Mouse (Mus musculus) kidney, embryonic 16.5 days (tissue): ENCODE measurements around the gene Frmpd2. TPM values are rescaled to one million over a fixed set of nuclear protein-coding genes. Genes with fewer than 3 reads are reported as not detected.
"Not testable (repeated sequence)": the region's sequence is repeated elsewhere in the genome, so short reads cannot be mapped to it uniquely, and the experiment has no call there.

ENCODE experiments used
- ATAC-seq: fragments of 200-750 bp; cut with Nextera tagmentation; 2 replicates; pipeline ENCODE4 v1.8.0; 2017; ENCODE audit warnings: moderate TSS enrichment; ENCODE audit not compliant: low FRiP score, low TSS enrichment
- H3K27ac ChIP-seq: fragments of 300-500 bp; sonication (generic); 2 replicates; pipeline ENCODE4 v1.5.1; 2014; ENCODE audit warnings: low read length
- H3K27me3 ChIP-seq: fragments of 300-500 bp; sonication (generic); 2 replicates; pipeline ENCODE4 v1.6.1; 2014; ENCODE audit warnings: low read length, control low read depth, mixed read lengths; ENCODE audit not compliant: insufficient read depth
- H3K36me3 ChIP-seq: fragments of 300-500 bp; sonication (generic); 2 replicates; pipeline ENCODE4 v1.6.1; 2014; ENCODE audit warnings: low read length, control low read depth, mixed read lengths; ENCODE audit not compliant: insufficient read depth
- H3K4me1 ChIP-seq: fragments of 300-500 bp; sonication (generic); 2 replicates; pipeline ENCODE4 v1.6.1; 2014; ENCODE audit warnings: low read length, control low read depth, mixed read lengths; ENCODE audit not compliant: insufficient read depth
- H3K4me2 ChIP-seq: fragments of 300-500 bp; sonication (generic); replicated peaks from 2 replicates; pipeline ENCODE4 v1.6.1; 2014; ENCODE audit warnings: low read depth, low read length
- H3K4me3 ChIP-seq: fragments of 300-500 bp; sonication (generic); 2 replicates; pipeline ENCODE4 v1.5.1; 2014; ENCODE audit warnings: mild to moderate bottlenecking, low read length
- H3K9ac ChIP-seq: fragments of 300-500 bp; sonication (generic); replicated peaks from 2 replicates; pipeline ENCODE4 v1.6.1; 2014; ENCODE audit warnings: low read length
- H3K9me3 ChIP-seq: fragments of 300-500 bp; sonication (generic); 2 replicates; pipeline ENCODE4 v1.6.1; 2016; ENCODE audit warnings: low read length, control low read depth
- WGBS: fragments of 180-500 bp; shearing (Covaris S2); extraction: QIAGEN DNeasy Blood & Tissue Kit; methylation state at CpG from one replicate; pipeline ENCODE4 v1.1.7; 2014; 5-methylcytosine and 5-hydroxymethylcytosine counted together
- polyA plus RNA-seq: library from polyadenylated mRNA; unstranded; fragments of >200 nt; fragmentation: Nextera tagmentation; extraction: Ambion mirVana; gene quantifications from 2 replicates; pipeline ENCODE4 v1.2.1, GENCODE M21; 2015

Gene Frmpd2
- polyA plus RNA-seq, result 0.02 and 0.06 TPM in 2 replicates

DNA sequence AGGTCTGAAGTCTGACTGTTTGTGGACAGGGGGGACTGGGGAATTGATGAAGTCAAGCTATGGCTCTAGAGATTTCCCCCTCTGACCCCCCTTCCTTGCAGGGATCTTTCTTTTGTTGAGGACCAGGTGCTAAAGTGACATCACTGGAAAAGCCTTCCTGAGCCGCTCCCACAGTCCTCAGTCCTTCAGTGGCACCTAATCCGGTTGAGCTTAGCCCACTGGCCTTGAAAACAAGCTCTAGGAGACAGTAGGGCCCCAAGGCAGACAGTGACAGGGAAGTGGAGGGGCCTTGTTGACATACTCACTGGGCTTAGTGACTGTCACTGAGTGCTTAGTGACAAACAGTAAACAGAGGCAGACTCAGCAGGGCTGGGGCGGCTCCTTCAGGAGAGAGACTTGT, at the start of gene Frmpd2:
Frmpd2 (plus strand) TSS at position 366 of the 400 bp plus-strand sequence.
- H3K4me3 ChIP-seq, result no peak within 1 kb of the TSS
- no peak for ATAC-seq
- WGBS, result 58% methylated on average over 3 of the region's 3 CpGs
- H3K4me1 ChIP-seq, result peaks cover 5% of the 10 kb centered on the region; the same call in 1 of the 2 replicates
- H3K27ac ChIP-seq, result no peak within 1 kb of the TSS
- no peaks in the 10 kb centered on the region for H3K9me3 ChIP-seq
- H3K9ac ChIP-seq, result no peak within 1 kb of the TSS
- no peak within 1 kb of the TSS for H3K4me2 ChIP-seq
- no peaks in the 10 kb centered on the region for H3K36me3 ChIP-seq
- no peaks in the 10 kb centered on the region for H3K27me3 ChIP-seq

DNA sequence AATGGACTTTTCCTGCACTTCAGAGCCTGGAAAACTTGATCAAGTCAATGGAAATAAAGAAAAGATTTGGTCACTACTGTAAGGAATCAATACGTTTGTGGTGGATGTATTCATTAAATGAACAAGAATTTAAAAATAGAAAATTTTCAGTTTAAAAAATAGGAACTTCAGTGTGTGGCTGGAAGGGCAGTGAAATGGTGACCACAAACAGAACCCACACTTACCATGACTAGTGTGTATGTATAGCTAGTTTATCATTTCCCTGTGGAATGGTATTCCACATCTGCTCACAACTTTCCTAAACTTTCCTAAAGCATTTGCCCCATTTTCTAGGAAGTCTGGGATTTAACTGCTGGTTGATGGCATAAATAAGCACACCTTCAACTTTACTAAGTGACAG, 48.5 kb upstream of the Frmpd2 start:
- H3K27me3 ChIP-seq, result no peaks in the 10 kb centered on the region
- H3K9ac ChIP-seq, result no peak overlapping the region
- H3K27ac ChIP-seq, result no peak overlapping the region
- ATAC-seq, result no peak
- H3K4me1 ChIP-seq, result no peaks in the 10 kb centered on the region
- peaks cover 6% of the 10 kb centered on the region; the same call in 1 of the 2 replicates for H3K9me3 ChIP-seq
- H3K36me3 ChIP-seq, result no peaks in the 10 kb centered on the region
- 82% methylated on average over 1 of the region's 1 CpGs for WGBS
- no peak overlapping the region for H3K4me3 ChIP-seq
- H3K4me2 ChIP-seq, result no peak overlapping the region

GRCm38 (mm10) chr14:33424124-33424523, 47.4 kb upstream of the Frmpd2 start:
- Histone ChIP-seq H3K4me1 (no peaks in the 10 kb centered on the region), H3K27me3 (no peaks in the 10 kb centered on the region), H3K27ac (no peak overlapping the region), H3K9me3 (peaks cover 6% of the 10 kb centered on the region; the same call in 1 of the 2 replicates), H3K36me3 (no peaks in the 10 kb centered on the region), H3K9ac (no peak overlapping the region), H3K4me2 (no peak overlapping the region), H3K4me3 (no peak overlapping the region)
- no peak for ATAC-seq

GRCm38 (mm10) chr14:33432485-33432884, 39.0 kb upstream of the Frmpd2 start:
- H3K9ac ChIP-seq, ATAC-seq, H3K4me1 ChIP-seq, H3K27ac ChIP-seq, H3K4me2 ChIP-seq, H3K27me3 ChIP-seq, H3K4me3 ChIP-seq: not testable (repeated sequence)
- H3K36me3 ChIP-seq, result peaks cover 14% of the 10 kb centered on the region
- peaks cover 16% of the 10 kb centered on the region for H3K9me3 ChIP-seq
- WGBS, result 91% methylated on average over 4 of the region's 4 CpGs

GRCm38 (mm10) chr14:33443780-33444179, 27.7 kb upstream of the Frmpd2 start:
- no peak overlapping the region for H3K27ac ChIP-seq
- no peak for ATAC-seq
- H3K4me1 ChIP-seq, result peaks cover 17% of the 10 kb centered on the region
- H3K27me3 ChIP-seq, result 0 out of 2 replicates have a peak, but pooled peaks cover under 1% of the 10 kb centered on the region
- no peaks in the 10 kb centered on the region for H3K36me3 ChIP-seq
- no peak overlapping the region for H3K9ac ChIP-seq
- no peaks in the 10 kb centered on the region for H3K9me3 ChIP-seq
- 74% methylated on average over 2 of the region's 2 CpGs for WGBS
- H3K4me3 ChIP-seq, result no peak overlapping the region
- no peak overlapping the region for H3K4me2 ChIP-seq

DNA sequence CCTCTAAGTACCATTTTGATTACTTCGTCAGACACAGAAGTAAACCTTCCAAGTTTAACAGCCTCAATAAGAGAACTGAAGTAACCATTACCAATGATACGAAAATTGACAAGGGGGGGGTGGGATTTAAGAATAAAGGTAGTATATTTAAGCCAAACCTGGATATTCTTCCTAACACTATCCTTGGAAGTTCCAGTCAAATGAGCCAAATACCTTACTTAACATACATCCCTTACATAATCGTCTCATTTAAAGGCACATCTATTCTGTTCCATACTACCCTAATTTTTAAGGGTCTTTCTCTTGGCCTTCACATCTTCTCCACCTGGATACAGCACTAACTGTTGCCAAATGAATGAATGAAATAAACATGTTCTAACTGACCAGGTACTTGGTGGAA, 25.5 kb upstream of the Frmpd2 start:
- 31% methylated on average over 3 of the region's 3 CpGs for WGBS
- no peaks in the 10 kb centered on the region for H3K9me3 ChIP-seq

GRCm38 (mm10) chr14:33446561-33447023, 24.9 kb upstream of the Frmpd2 start:
- H3K36me3 ChIP-seq, result no peaks in the 10 kb centered on the region
- 0 out of 2 replicates have a peak, but pooled peaks cover 5% of the 10 kb centered on the region for H3K27me3 ChIP-seq
- peak; percentile 60 for ATAC-seq
- under 1% methylated on average over 65 of the region's 72 CpGs for WGBS
- H3K4me1 ChIP-seq, result peaks cover 17% of the 10 kb centered on the region
- peak overlapping the region; percentile 95 for H3K4me3 ChIP-seq
- H3K9me3 ChIP-seq, result no peaks in the 10 kb centered on the region
- H3K4me2 ChIP-seq, result peak overlapping the region; percentile 70
- peak overlapping the region; percentile 97 for H3K9ac ChIP-seq
- H3K27ac ChIP-seq, result peak overlapping the region; percentile 94

More for the DNA sequence above, 25.5 kb upstream of the Frmpd2 start:
- peak overlapping the region; percentile 95 for H3K4me3 ChIP-seq
- no peak overlapping the region for H3K27ac ChIP-seq
- H3K4me1 ChIP-seq, result peaks cover 17% of the 10 kb centered on the region
- no peak for ATAC-seq
- H3K36me3 ChIP-seq, result no peaks in the 10 kb centered on the region
- 0 out of 2 replicates have a peak, but pooled peaks cover 5% of the 10 kb centered on the region for H3K27me3 ChIP-seq
- H3K4me2 ChIP-seq, result peak overlapping the region; percentile 70
- H3K9ac ChIP-seq, result peak overlapping the region; percentile 97

DNA sequence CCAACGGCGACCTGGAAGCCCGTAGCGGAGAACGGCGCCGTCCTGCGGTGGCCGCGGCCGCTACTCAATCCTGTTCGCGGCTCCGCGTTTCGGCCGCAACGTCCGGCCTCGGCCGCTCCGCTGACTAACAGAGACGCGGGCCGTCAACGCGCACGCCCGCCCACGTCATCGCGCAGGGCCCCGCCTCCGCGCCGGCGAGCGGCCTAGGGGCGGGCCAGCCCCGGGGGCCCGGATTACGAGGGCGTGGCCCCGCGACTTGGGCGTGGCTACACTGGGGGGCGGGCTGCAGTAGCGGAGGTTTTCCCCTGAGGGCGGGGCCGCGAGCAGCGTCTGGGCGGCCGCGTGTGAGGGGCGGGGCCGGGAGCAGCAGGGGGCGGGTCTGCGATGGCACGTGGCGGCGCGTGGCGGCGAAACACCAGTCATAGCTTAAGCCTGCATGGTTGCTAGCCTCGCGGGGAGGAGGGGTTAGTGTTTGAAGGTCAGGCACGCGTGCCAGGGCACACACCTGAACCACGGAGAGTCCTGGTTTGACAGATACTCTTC, 24.4 kb upstream of the Frmpd2 start, which contains the start of gene Mapk8:
Mapk8 (minus strand) TSS at position 132 of the 543 bp plus-strand sequence.
- H3K27me3 ChIP-seq, result 0 out of 2 replicates have a peak, but pooled peaks cover 5% of the 10 kb centered on the region
- under 1% methylated on average over 56 of the region's 70 CpGs for WGBS
- ATAC-seq, result peak; percentile 99
- peak within 1 kb of the TSS; percentile 94 for H3K27ac ChIP-seq
- peak within 1 kb of the TSS; percentile 97 for H3K9ac ChIP-seq
- H3K9me3 ChIP-seq, result no peaks in the 10 kb centered on the region
- H3K36me3 ChIP-seq, result no peaks in the 10 kb centered on the region
- peak within 1 kb of the TSS; percentile 95 for H3K4me3 ChIP-seq
- peaks cover 17% of the 10 kb centered on the region for H3K4me1 ChIP-seq
- H3K4me2 ChIP-seq, result peak within 1 kb of the TSS; percentile 70

- no peaks in the 10 kb centered on the region for H3K9me3 ChIP-seq
- WGBS, result 88% methylated on average over 4 of the region's 4 CpGs
- no peak for ATAC-seq
- H3K27ac ChIP-seq, result no peak overlapping the region
- no peak overlapping the region for H3K4me3 ChIP-seq
- H3K4me2 ChIP-seq, result no peak overlapping the region
- H3K36me3 ChIP-seq, result no peaks in the 10 kb centered on the region
- 0 out of 2 replicates have a peak, but pooled peaks cover 5% of the 10 kb centered on the region for H3K27me3 ChIP-seq
- H3K9ac ChIP-seq, result no peak overlapping the region
- peaks cover 17% of the 10 kb centered on the region for H3K4me1 ChIP-seq
Observed at GRCm38 (mm10) chr14:33448276-33448675, 23.2 kb upstream of the Frmpd2 start.

DNA sequence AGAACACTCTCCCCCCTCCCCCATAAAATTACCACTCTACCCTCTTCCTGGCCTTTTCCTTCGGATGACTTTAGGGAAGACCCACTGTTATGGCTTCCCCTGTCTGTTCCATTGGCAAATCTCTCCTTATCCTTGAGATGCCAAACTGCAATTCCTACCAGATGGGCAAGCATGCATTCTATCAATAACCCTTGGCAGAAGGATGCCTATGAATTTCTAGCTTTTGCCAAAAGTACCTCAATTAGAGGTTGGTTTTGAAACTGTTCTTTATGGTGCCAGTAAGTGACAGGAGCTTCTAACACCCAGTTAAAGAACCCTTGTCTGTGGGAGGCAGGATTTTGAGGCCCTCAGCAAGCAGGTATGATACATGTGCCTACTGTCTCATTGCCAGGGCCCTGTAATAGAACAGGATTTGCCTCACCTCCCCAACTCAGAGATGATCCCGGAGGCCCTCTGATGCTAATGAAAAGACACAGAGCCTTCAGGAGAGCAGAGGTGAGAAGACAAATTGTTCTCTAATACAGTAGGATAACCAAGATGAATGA, 22.1 kb upstream of the Frmpd2 start:
- H3K9me3 ChIP-seq, result no peaks in the 10 kb centered on the region
- H3K9ac ChIP-seq, result no peak overlapping the region
- no peak for ATAC-seq
- WGBS, result 86% methylated on average over 2 of the region's 2 CpGs
- 0 out of 2 replicates have a peak, but pooled peaks cover 5% of the 10 kb centered on the region for H3K27me3 ChIP-seq
- H3K4me3 ChIP-seq, result no peak overlapping the region
- H3K4me1 ChIP-seq, result peaks cover 12% of the 10 kb centered on the region
- H3K4me2 ChIP-seq, result no peak overlapping the region
- H3K36me3 ChIP-seq, result no peaks in the 10 kb centered on the region
- H3K27ac ChIP-seq, result no peak overlapping the region
